ENCODE assay signal across 8 mouse cellular contexts in genomic region chr16:21165343-21166220, GRCm38 (mm10). TPM values are rescaled to one million over a fixed set of nuclear protein-coding genes. Genes with fewer than 3 reads are reported as not detected.
A peak's percentile ranks its signal among the peaks of the same experiment; 100 is the strongest.
DNase-seq lines count a peak whose midpoint lies in the region; ATAC-seq and TF ChIP-seq lines count a peak whose summit lies in the region.
"Not testable (repeated sequence)": the region's sequence is repeated elsewhere in the genome, so short reads cannot be mapped to it uniquely, and the experiment has no call there.
"Had no signal": no experiment of that assay in that cellular context is flagged by ENCODE, and none has a peak within 500 bp of the region (broad histone marks: within the 10 kb centered on the region; RNA-seq: fewer than 3 reads in every experiment).

No protein-coding gene starts in this region.

- not testable (repeated sequence) for H3K36me3 ChIP-seq in forebrain, embryonic 12.5 days (replicated peaks); hindbrain, embryonic 10.5 days; intestine, postnatal 0 days (ENCODE audit: control insufficient read depth, insufficient read depth); limb, embryonic 15.5 days; midbrain, embryonic 13.5 days

- H3K4me1 ChIP-seq in forebrain, embryonic 12.5 days; hindbrain, embryonic 10.5 days (replicated peaks); intestine, postnatal 0 days (replicated peaks; ENCODE audit: control insufficient read depth, insufficient read depth, low read length); limb, embryonic 15.5 days; midbrain, embryonic 13.5 days (replicated peaks): not testable (repeated sequence)

- H3K27me3 ChIP-seq in forebrain, embryonic 12.5 days; hindbrain, embryonic 10.5 days (ENCODE audit: insufficient read depth, poor library complexity, severe bottlenecking); intestine, postnatal 0 days (replicated peaks; ENCODE audit: control insufficient read depth, insufficient read depth, low read length); limb, embryonic 15.5 days; midbrain, embryonic 13.5 days: not testable (repeated sequence)

- not testable (repeated sequence) for H3K9me3 ChIP-seq in forebrain, embryonic 12.5 days; hindbrain, embryonic 10.5 days; intestine, postnatal 0 days (ENCODE audit: control insufficient read depth); limb, embryonic 15.5 days; midbrain, embryonic 13.5 days

- peak; percentile 10 for DNase-seq in hindbrain, embryonic 10.5 days (ENCODE audit: low spot score)
- DNase-seq in retina, embryonic 14.5 days (ENCODE audit: low spot score): peak; percentile 33

- H3K4me3 ChIP-seq in forebrain, embryonic 12.5 days (replicated peaks); hindbrain, embryonic 10.5 days; intestine, postnatal 0 days (ENCODE audit: low read depth, low read length); limb, embryonic 15.5 days; midbrain, embryonic 13.5 days (replicated peaks): not testable (repeated sequence)

- ATAC-seq in activated CD4-positive, CD25-positive, alpha-beta regulatory T cell, adult 4 months: peak; percentile 96
- peak; percentile 55; the same call in 1 of the 2 replicates for ATAC-seq in forebrain, embryonic 12.5 days (ENCODE audit: low FRiP score)
- 0 out of 2 replicates have a peak, but pooled peaks have one; percentile 31 for ATAC-seq in intestine, postnatal 0 days
- peak; percentile 61; the same call in 1 of the 2 replicates for ATAC-seq in limb, embryonic 15.5 days (ENCODE audit: insufficient number of reproducible peaks, low FRiP score, low TSS enrichment, low read depth)
- ATAC-seq in midbrain, embryonic 13.5 days: peak; percentile 89

- not testable (repeated sequence) for H3K27ac ChIP-seq in forebrain, embryonic 12.5 days; hindbrain, embryonic 10.5 days; intestine, postnatal 0 days (ENCODE audit: low read depth, low read length); limb, embryonic 15.5 days; midbrain, embryonic 13.5 days

- TF ChIP-seq CTCF in intestine, postnatal 0 days (IDR thresholded peaks at IDR 0.05; ENCODE audit: low read depth): peak; percentile 31

- H3K9ac ChIP-seq in forebrain, embryonic 12.5 days; intestine, postnatal 0 days (ENCODE audit: low read depth, low read length); limb, embryonic 15.5 days; midbrain, embryonic 13.5 days (replicated peaks): not testable (repeated sequence)

- 15% methylated on average over 16 of the region's 19 CpGs for WGBS in forebrain, embryonic 12.5 days
- WGBS in hindbrain, embryonic 10.5 days: 18% methylated on average over 17 of the region's 19 CpGs
- WGBS in intestine, postnatal 0 days: 15% methylated on average over 17 of the region's 19 CpGs
- 21% methylated on average over 17 of the region's 19 CpGs for WGBS in limb, embryonic 15.5 days
- 48% methylated on average over 5 of the region's 19 CpGs for WGBS in midbrain, embryonic 13.5 days

- peak overlapping the region; percentile 4; the same call in 1 of the 2 replicates for H3K4me2 ChIP-seq in forebrain, embryonic 12.5 days
- not testable (repeated sequence) for H3K4me2 ChIP-seq in intestine, postnatal 0 days (replicated peaks; ENCODE audit: low read depth); limb, embryonic 15.5 days; midbrain, embryonic 13.5 days (replicated peaks)

RNA-seq across cellular contexts. Expression of gene Teddm3, which starts 11.8 kb away (rescaled TPM):
- polyA plus RNA-seq in activated CD4-positive, CD25-positive, alpha-beta regulatory T cell, adult 4 months (2017; shearing (Covaris generic)): under 1 TPM in 1 of 2 experiments, not detected in 1; 0.82 TPM
- polyA plus RNA-seq in forebrain, embryonic 12.5 days (2016; fragmentation: Nextera tagmentation; extraction: Ambion mirVana): not detected in 2 replicates
- not detected in 2 replicates for polyA plus RNA-seq in hindbrain, embryonic 10.5 days (2016; fragmentation: Nextera tagmentation; extraction: Ambion mirVana)
- 0.17 and 1.2 TPM in 2 replicates for polyA plus RNA-seq in intestine, postnatal 0 days (2015; fragmentation: Nextera tagmentation; extraction: Ambion mirVana)
- polyA plus RNA-seq in limb, embryonic 15.5 days (2015; fragmentation: Nextera tagmentation; extraction: Ambion mirVana): 15.9 and 17.6 TPM in 2 replicates
- polyA plus RNA-seq in midbrain, embryonic 13.5 days (2015; fragmentation: Nextera tagmentation; extraction: Ambion mirVana): not detected in 2 replicates
- polyA plus RNA-seq: embryonic facial prominence, embryonic 10.5 days had no signal

RNA-seq across cellular contexts. Expression of gene Ephb3, which starts 39.0 kb away (rescaled TPM):
- not detected for polyA plus RNA-seq in activated CD4-positive, CD25-positive, alpha-beta regulatory T cell, adult 4 months (2017; shearing (Covaris generic))
- 16.7 and 17.7 TPM in 2 replicates for polyA plus RNA-seq in forebrain, embryonic 12.5 days (2016; fragmentation: Nextera tagmentation; extraction: Ambion mirVana)
- polyA plus RNA-seq in hindbrain, embryonic 10.5 days (2016; fragmentation: Nextera tagmentation; extraction: Ambion mirVana): 16.1 and 17.7 TPM in 2 replicates
- polyA plus RNA-seq in intestine, postnatal 0 days (2015; fragmentation: Nextera tagmentation; extraction: Ambion mirVana): 3.9 and 4.0 TPM in 2 replicates
- polyA plus RNA-seq in limb, embryonic 15.5 days (2015; fragmentation: Nextera tagmentation; extraction: Ambion mirVana): 33.0 and 43.8 TPM in 2 replicates
- polyA plus RNA-seq in midbrain, embryonic 13.5 days (2015; fragmentation: Nextera tagmentation; extraction: Ambion mirVana): 14.8 and 19.4 TPM in 2 replicates

Comparison
In these comparisons a context has a peak if more than half of its experiments do, and no peak if none do; other contexts are left out.
1. ATAC-seq: peak in every context shown above with its lines; median percentile 96 in activated CD4-positive, CD25-positive, alpha-beta regulatory T cell, adult 4 months; 89 in midbrain, embryonic 13.5 days; 61 in limb, embryonic 15.5 days; 55 in forebrain, embryonic 12.5 days; 31 in intestine, postnatal 0 days.